Mouse (Mus musculus) left cerebral cortex, adult 2 months (tissue): ENCODE results near the gene Vps37b. TPM values are rescaled to one million over a fixed set of nuclear protein-coding genes. Genes with fewer than 3 reads are reported as not detected.

Experiments used
- DNase-seq, 2 experiments: peaks; one replicate each; pipeline ENCODE4 v3.0.0; 2021 to 2022; ENCODE audit warnings: low spot score in 2 of 2, mixed read lengths in 1 of 2; ENCODE audit errors: extremely low spot score in 1 of 2
- H3K27ac ChIP-seq: fragments of 200-600 bp; 2 replicates; pipeline ENCODE4 v1.8.1; 2022
- H3K4me3 ChIP-seq: fragments of 200-600 bp; 2 replicates; pipeline ENCODE4 v1.8.1; 2022
- CTCF ChIP-seq: fragments of 200-600 bp; IDR thresholded peaks from 2 replicates; pipeline ENCODE4 v1.8.1; 2022; ENCODE audit warnings: antibody characterized with exemption, mild to moderate bottlenecking, moderate library complexity
- intact Hi-C: fragments of 180-260 bp; cut with DNase I; formaldehyde crosslinking; loops from one replicate; pipeline ENCODE4 v1.15.1; 2025
- total RNA-seq, 2 experiments: library from RNA; stranded (reverse); gene quantifications; 2 replicates each; pipeline ENCODE4 v1.2.3; 2021

Vps37b gene
- total RNA-seq, 2 experiments from 2014 or later, result 46.1 to 47.3 TPM

DNA sequence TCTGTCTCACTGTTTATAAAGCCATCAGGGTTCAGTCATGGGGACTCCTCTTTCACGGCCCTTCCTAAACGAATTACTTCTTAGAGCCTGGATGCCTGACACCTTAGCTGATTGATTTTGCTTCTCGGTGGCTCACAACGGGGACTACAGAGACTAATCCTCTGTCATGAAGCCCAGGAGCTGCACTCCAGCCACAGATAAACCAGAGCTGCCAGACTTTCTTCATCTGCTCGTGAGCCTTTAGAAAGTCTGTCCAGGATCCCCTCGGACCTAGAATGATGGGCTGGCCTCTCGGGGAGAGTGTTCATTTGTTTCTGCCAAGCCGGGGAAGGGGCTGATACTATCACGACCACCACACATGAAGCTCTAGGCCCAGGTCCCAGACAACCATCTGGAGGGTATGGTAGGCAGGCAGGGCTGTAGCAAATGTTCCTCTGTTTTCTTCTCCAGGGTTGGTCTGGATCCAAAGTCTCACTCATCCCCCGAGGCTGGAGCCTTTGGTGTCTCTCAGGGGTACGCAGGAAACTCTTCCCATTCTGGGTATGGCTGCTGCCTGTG is 13.5 kb upstream of the Vps37b start:
- Histone ChIP-seq H3K27ac (peak overlapping the region; percentile 38), H3K4me3 (no peak overlapping the region)
- intact Hi-C loops, result no loop called here
- no peak for DNase-seq
- TF ChIP-seq CTCF, result no peak

- intact Hi-C loops, result loop anchor here (1.0 kb wide), 1 partner anchor 25 kb away; no protein-coding TSS in a partner anchor
- DNase-seq, result no peak
- H3K4me3 ChIP-seq, result no peak overlapping the region
- H3K27ac ChIP-seq, result peak overlapping the region; percentile 65
- no peak; the same call in 1 of the 2 replicates for TF ChIP-seq CTCF
Measured at GRCm38 (mm10) chr5:124043999-124044398, 11.9 kb upstream of the Vps37b start.

GRCm38 (mm10) chr5:124043212-124043978 is 11.3 kb upstream of the Vps37b start:
- peak overlapping the region; percentile 65 for H3K27ac ChIP-seq
- DNase-seq, result peak; percentile 70
- no peak for TF ChIP-seq CTCF
- intact Hi-C loops, result loop anchor here (1.0 kb wide), 1 partner anchor 24 kb away; no protein-coding TSS in a partner anchor
- no peak overlapping the region for H3K4me3 ChIP-seq

GRCm38 (mm10) chr5:124041097-124041496 is 9.0 kb upstream of the Vps37b start:
- H3K4me3 ChIP-seq, result no peak overlapping the region
- no peak for TF ChIP-seq CTCF
- H3K27ac ChIP-seq, result no peak overlapping the region
- intact Hi-C loops, result no loop called here
- no peak for DNase-seq

- no peak for DNase-seq
- H3K27ac ChIP-seq, result no peak overlapping the region
- intact Hi-C loops, result no loop called here
- no peak for TF ChIP-seq CTCF
- H3K4me3 ChIP-seq, result no peak overlapping the region
Measured at GRCm38 (mm10) chr5:124039602-124040001, 7.5 kb upstream of the Vps37b start.

- DNase-seq, result no peak
- no peak for TF ChIP-seq CTCF
- Histone ChIP-seq H3K4me3 (no peak overlapping the region), H3K27ac (no peak overlapping the region)
- intact Hi-C loops, result no loop called here
Measured at GRCm38 (mm10) chr5:124036836-124037235, 4.8 kb upstream of the Vps37b start.

DNA sequence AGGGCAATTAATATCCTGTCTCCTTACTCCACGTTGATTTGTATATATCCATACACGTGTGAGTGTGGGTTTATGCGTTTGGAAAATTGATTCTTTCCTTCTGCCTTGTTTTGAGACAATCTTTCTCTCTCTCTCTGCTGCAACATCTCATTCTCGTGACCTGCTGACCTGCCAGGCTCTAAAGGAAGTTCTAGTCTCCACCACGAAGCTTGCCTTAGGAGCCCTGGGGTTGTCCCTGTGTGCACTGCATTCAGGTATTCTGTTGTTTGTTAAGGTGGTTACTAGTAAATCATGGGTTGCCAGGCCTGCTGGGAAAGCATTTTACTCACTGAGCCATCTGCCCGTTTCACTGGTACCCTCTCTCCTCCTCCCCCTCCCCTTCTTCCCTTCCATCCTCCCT is 4.3 kb upstream of the Vps37b start:
- Histone ChIP-seq H3K4me3 (no peak overlapping the region), H3K27ac (no peak overlapping the region)
- intact Hi-C loops, result no loop called here
- no peak for TF ChIP-seq CTCF
- DNase-seq, result no peak

- intact Hi-C loops, result no loop called here
- TF ChIP-seq CTCF, result no peak
- Histone ChIP-seq H3K4me3 (no peak overlapping the region), H3K27ac (no peak overlapping the region)
- DNase-seq, result no peak
Measured at GRCm38 (mm10) chr5:124035806-124036205, 3.7 kb upstream of the Vps37b start.

- intact Hi-C loops, result no loop called here
- no peak for TF ChIP-seq CTCF
- H3K27ac ChIP-seq, result no peak overlapping the region
- no peak overlapping the region for H3K4me3 ChIP-seq
- DNase-seq, result no peak
Measured at GRCm38 (mm10) chr5:124035406-124035805, 3.3 kb upstream of the Vps37b start.

DNA sequence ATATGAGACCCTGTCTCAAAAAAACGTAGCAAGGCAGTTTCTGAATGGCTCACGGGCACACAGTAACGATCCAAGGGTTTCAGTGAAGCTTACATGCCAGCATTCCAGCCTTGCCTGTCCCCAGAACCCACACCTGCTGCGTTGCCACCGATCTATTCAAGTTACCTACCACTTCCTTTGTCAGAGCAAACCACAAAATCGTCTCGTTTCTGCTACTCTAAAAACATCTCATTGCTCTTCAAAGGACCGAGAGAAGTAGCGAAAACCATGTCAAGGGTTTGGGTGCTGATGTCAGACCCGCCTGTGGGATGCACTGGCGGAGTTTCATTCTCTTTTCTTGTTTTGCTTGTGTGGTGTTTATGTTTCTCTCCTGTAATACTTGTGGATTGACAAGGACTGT is 2.4 kb upstream of the Vps37b start:
- no peak for DNase-seq
- intact Hi-C loops, result no loop called here
- Histone ChIP-seq H3K27ac (no peak overlapping the region), H3K4me3 (no peak overlapping the region)
- TF ChIP-seq CTCF, result no peak

GRCm38 (mm10) chr5:124031068-124031955 is 758 bp downstream of the Vps37b start:
- intact Hi-C loops, result loop anchor here (2.0 kb wide), 1 partner anchor 25 kb away; no protein-coding TSS in a partner anchor
- TF ChIP-seq CTCF, result no peak
- Histone ChIP-seq H3K27ac (peak overlapping the region; percentile 96), H3K4me3 (peak overlapping the region; percentile 74)
- DNase-seq, result no peak
